Mouse (Mus musculus): ENCODE data around the gene H2-Q4. TPM values are rescaled to one million over a fixed set of nuclear protein-coding genes. Genes with fewer than 3 reads are reported as not detected.
"Not testable (repeated sequence)": the region's sequence is repeated elsewhere in the genome, so short reads cannot be mapped to it uniquely, and the experiment has no call there.

The H2-Q4 gene
- polyA plus RNA-seq, 1 experiment: 3.0 TPM

DNA sequence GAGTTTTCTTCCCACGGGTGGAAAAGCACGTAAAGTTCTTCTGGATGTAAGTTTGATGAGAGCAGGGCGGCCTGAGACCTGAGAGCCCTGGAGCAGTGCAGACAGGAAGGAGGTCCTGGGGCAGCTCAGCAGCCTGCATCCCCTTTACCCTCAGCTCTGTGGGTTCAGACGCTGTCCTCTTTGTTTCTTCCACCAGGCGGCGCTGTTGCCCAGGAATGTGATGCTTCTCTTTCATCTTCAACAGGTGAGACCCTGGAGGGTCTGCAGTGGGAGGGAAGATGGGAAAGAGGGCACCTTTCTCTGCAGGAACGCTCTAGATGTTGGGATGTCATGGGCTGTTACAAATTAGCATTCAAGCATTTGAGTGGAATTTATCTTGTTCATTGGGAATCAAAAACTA, 10.4 kb downstream of the H2-Q4 start:
- peak; percentile 7 for DNase-seq (ENCODE audit: low read depth)
- TF ChIP-seq CTCF (IDR thresholded peaks at IDR 0.05; ENCODE audit: borderline replicate concordance, extremely low read depth, insufficient read depth, insufficient read length): peak; percentile 31; the same call in 1 of the 2 replicates

GRCm38 (mm10) chr17:35392671-35393070, 13.3 kb downstream of the H2-Q4 start:
- DNase-seq (ENCODE audit: low read depth): not testable (repeated sequence)

DNA sequence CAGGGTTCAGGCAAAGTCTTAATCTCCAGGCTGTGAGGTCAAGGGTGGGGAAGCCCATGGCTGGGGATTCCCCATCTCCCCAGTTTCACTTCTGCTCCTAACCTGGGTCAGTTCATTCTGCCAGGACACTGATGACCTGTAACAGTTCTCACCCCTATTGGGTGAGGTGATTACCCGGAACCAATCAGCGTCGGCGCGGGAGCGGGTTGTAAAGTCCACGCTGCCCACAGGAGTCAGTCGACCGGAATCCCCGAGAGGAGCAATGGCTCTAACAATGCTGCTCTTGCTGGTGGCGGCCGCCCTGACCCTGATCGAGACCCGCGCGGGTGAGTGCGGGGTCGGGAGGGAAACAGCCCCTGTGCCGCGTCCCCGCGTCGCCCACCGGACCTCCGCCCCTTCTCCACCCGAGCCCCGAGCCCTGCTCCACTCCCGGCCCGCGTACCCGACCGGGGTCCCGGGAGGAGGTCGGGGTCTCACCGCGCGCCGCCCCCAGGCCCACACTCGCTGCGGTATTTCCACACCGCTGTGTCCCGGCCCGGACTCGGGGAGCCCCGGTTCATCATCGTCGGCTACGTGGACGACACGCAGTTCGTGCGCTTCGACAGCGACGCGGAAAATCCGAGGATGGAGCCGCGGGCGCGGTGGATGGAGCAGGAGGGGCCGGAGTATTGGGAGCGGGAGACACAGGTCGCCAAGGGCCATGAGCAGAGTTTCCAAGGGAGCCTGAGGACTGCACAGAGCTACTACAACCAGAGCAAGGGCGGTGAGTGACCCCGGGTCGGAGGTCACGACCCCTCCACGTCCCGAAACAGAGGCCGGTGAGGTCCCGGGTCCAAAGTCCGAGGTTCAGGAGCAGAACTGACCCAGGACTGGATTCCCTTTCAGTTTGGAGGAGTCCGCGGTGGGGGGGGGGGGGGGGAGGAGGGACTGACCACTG, 14.7 kb downstream of the H2-Q4 start:
- not testable (repeated sequence) for DNase-seq (ENCODE audit: low read depth)

- not testable (repeated sequence) for DNase-seq (ENCODE audit: low read depth)
Measured at GRCm38 (mm10) chr17:35396956-35397355, 17.5 kb downstream of the H2-Q4 start.

DNA sequence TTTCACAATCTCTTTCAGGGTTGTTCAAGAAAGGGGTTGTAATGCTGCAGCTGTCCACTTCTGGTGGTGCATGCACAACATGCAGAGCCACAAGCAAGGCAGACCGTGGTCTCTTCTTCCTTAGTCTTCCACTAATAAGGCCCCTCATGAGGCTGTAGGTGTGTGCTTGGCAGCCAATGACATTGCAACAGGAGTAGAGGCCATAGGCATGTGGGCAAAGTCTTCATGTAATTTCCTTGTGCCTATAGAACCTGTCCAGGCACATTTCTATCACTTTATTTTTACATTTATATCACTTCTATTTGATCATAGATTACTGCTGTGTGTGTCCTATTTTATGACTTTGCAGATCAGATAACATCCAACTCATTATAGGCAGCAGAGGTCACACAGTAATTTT, 33.6 kb downstream of the H2-Q4 start:
- DNase-seq (ENCODE audit: low read depth): not testable (repeated sequence)

DNA sequence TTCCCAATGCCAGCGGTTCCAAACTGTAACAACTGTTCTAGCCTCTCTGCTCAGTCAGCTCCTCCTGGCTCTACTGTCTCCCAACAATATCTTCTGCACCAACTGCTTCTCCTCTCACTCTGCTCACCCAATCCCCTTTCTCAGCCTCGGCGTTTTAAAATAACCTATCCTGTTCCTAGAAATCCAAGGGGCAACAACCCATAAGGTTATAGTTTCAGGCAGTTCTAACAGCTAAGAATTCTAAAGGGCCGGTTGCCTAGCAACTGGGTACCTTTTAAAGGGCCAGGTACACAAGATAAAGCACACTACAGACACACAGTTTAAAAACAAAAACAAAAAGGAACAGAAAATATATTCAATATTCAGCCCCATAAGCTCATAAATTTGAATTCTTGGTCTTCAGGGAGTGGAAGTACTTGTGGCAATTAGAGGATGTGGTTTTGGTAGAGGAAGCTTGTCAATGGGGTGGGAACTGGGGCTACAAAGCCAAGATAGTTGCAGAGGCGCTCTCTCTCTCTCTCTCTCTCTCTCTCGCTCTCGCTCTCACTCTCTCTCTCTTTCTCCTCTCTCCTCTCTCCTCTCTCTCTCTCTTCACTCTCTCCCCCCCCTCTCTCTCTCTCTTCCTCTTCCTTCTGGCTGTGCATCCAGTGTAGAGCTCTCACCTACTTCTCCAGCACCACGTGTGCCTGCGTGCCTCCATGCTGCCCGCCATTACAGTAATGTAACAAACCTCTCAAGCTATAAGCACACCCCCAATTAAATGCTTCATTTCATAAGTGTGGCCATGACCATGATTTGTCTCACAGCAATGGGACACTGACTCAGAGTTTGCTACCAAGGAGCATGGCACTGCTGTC, 36.1 kb downstream of the H2-Q4 start:
- DNase-seq (ENCODE audit: low read depth): not testable (repeated sequence)

DNA sequence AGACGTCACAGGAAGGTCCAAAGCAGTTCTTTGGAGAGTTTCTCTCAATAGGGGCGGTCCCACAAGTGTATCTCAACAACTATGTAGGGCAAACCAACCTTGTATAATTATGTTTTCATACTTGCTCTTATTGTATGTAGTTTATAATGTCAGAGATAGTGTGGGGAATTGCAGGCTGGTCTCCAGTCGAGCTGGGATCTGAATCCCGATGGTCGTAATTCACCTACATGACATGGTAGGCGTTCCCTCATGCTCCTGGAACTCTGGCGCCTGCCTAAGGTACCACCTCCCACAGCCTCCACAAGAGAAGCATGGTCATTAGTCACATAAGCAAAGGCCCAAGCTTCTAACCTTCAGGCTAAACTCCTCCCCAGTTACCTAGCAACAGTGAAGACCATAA, 39.4 kb downstream of the H2-Q4 start:
- no peak for DNase-seq (ENCODE audit: low read depth)
- TF ChIP-seq POLR2A (IDR thresholded peaks at IDR 0.05; ENCODE audit: borderline replicate concordance, extremely low read depth, insufficient read depth, insufficient read length, poor library complexity, severe bottlenecking): no peak
- TF ChIP-seq CTCF (IDR thresholded peaks at IDR 0.05; ENCODE audit: borderline replicate concordance, extremely low read depth, insufficient read depth, insufficient read length): no peak

DNA sequence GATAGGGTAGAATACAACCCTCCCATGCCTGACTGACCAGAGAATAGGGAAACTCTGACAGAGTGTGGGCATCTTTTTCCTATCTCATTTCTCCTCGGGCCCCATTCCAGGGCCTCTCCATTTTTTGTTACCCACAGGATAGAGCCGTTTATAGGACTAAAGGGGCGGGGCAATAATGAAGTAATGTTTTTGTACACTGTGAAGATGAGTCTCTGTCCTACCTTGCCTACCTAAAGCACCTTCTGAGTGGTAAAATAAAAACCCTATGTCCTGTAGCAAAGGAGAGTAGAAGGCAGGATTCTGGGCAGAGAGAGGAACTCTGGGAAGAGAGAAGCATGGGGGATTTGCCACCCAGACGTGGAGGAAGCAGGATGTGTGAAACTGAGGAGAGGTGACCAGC, 40.1 kb downstream of the H2-Q4 start:
- DNase-seq (ENCODE audit: low read depth): not testable (repeated sequence)

- peak; percentile 45 for TF ChIP-seq CTCF (IDR thresholded peaks at IDR 0.05; ENCODE audit: borderline replicate concordance, extremely low read depth, insufficient read depth, insufficient read length)
- DNase-seq (ENCODE audit: low read depth): not testable (repeated sequence)
Measured at GRCm38 (mm10) chr17:35420206-35420810, 40.9 kb downstream of the H2-Q4 start.

DNA sequence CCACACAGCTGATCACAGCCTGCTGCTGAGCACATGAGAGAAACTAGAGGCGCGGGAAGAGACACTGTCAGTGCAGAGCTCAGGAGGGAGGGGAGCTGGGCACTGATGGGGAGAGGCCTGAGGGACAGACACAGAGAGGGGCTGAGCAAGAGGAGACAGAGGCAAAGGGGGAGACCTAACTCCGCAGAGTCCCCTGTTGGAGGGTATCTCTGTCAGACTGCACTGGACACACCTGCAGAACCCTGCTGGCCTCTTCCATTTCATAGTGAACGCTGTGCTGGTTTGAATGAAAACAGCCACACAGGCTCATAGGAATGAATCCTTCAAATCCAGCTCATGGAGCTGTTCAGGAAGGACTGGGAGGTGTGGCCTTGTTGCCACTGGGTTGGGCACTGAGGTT, 41.9 kb downstream of the H2-Q4 start:
- DNase-seq (ENCODE audit: low read depth): not testable (repeated sequence)

DNA sequence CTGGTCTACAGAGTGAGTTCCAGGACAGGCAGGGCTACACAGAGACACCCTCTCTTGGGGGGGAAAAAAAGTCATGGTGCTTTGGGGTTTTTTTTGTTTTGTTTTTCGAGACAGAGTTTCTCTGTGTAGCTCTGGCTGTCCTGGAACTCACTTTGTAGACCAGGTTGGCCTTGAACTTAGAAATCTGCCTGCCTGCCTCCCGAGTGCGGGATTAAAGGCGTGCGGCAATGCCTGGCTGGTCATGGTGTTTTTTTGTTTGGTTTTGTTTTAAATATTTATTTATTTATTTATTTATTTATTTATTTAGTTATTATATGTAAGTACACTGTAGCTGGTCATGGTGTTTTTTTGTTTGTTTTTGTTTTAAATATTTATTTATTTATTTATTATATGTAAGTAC, 42.9 kb downstream of the H2-Q4 start:
- DNase-seq (ENCODE audit: low read depth): not testable (repeated sequence)

- not testable (repeated sequence) for DNase-seq (ENCODE audit: low read depth)
Measured at GRCm38 (mm10) chr17:35423131-35423810, 43.9 kb downstream of the H2-Q4 start.

- not testable (repeated sequence) for DNase-seq (ENCODE audit: low read depth)
Measured at GRCm38 (mm10) chr17:35424106-35424505, 44.7 kb downstream of the H2-Q4 start.

DNA sequence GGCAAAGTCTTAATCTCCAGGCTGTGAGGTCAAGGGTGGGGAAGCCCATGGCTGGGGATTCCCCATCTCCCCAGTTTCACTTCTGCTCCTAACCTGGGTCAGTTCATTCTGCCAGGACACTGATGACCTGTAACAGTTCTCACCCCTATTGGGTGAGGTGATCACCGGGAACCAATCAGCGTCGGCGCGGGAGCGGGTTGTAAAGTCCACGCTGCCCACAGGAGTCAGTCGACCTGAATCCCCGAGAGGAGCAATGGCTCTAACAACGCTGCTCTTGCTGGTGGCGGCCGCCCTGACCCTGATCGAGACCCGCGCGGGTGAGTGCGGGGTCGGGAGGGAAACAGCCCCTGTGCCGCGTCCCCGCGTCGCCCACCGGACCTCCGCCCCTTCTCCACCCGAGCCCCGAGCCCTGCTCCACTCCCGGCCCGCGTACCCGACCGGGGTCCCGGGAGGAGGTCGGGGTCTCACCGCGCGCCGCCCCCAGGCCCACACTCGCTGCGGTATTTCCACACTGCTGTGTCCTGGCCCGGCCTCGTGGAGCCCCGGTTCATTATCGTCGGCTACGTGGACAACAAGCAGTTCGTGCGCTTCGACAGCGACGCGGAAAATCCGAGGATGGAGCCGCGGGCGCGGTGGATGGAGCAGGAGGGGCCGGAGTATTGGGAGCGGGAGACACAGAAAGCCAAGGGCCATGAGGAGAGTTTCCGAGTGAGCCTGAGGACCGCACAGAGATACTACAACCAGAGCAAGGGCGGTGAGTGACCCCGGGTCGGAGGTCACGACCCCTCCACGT, 45.4 kb downstream of the H2-Q4 start, which contains the start of gene H2-Q6:
Gene H2-Q6, plus strand, starts transcription at position 227 of the 793 bp plus-strand sequence.
- DNase-seq (ENCODE audit: low read depth): peak; percentile 27

GRCm38 (mm10) chr17:35425474-35425873, 46.1 kb downstream of the H2-Q4 start:
- DNase-seq (ENCODE audit: low read depth): not testable (repeated sequence)

- DNase-seq (ENCODE audit: low read depth): not testable (repeated sequence)
Measured at GRCm38 (mm10) chr17:35428883-35429282, 49.5 kb downstream of the H2-Q4 start.

DNA sequence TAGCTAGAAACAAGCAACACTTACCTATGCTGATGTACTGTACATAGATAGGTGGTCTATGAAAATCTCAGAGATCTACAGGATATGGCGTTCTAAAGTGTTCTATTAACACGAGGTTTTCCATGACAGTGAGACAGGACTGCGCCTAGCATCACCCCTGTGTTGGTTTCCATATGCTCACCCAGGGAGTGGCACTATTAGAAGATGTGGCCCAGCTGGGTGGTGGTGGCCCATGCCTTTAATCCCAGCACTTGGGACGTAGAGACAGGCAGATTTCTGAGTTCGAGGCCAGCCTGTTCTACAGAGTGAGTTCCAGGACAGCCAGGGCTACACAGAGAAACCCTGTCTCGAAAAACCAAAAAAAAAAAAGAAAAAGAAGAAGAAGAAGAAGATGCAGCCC, 51.3 kb downstream of the H2-Q4 start:
- DNase-seq (ENCODE audit: low read depth): not testable (repeated sequence)

GRCm38 (mm10) chr17:35432167-35432566, 52.8 kb downstream of the H2-Q4 start:
- not testable (repeated sequence) for DNase-seq (ENCODE audit: low read depth)
